Comparison of ENCODE assay signal across 18 mouse cellular contexts in the genomic region with DNA sequence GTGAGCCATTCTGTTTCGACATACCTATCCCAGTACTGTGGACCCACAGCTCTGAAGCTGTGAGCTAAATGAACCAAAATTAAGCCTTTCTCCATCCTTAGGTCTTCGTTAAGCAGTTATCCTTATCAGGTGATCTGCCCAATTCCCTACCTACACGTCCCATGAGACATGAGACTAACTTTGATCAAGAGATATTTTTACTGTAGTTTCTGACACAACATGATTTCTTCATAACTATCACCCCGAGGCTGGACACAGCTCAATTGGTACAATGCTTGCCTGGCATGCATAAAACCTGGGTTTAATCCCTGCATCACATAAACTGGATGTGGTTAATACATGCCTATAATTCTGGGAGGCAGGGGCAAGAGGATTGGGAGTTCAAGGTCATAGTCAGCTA.
"Had no signal": no experiment of that assay in that cellular context is flagged by ENCODE, and none has a peak within 500 bp of the region (broad histone marks: within the 10 kb centered on the region; RNA-seq: fewer than 3 reads in every experiment).

No protein-coding gene starts in this region.

- H3K27ac ChIP-seq: gastrocnemius, adult 2 months; heart, embryonic 10.5 days; hindbrain, embryonic 10.5 days; hindbrain, embryonic 12.5 days; hindbrain, embryonic 14.5 days; intestine, embryonic 15.5 days; layer of hippocampus, adult 2 months; left cerebral cortex, adult 2 months; limb, embryonic 10.5 days; limb, embryonic 12.5 days; liver, embryonic 13.5 days; liver, embryonic 15.5 days had no signal

- H3K4me1 ChIP-seq: heart, embryonic 10.5 days; heart, embryonic 12.5 days; hindbrain, embryonic 10.5 days; hindbrain, embryonic 12.5 days; intestine, embryonic 15.5 days; limb, embryonic 12.5 days; liver, embryonic 13.5 days; liver, embryonic 15.5 days had no signal

- H3K9ac ChIP-seq: heart, embryonic 12.5 days; hindbrain, embryonic 12.5 days; hindbrain, embryonic 14.5 days; intestine, embryonic 15.5 days; limb, embryonic 12.5 days; liver, embryonic 13.5 days; liver, embryonic 15.5 days had no signal

- DNase-seq: gastrocnemius, adult 2 months; gastrocnemius, postnatal 14 days; gastrocnemius, postnatal 36 days; heart, postnatal 10 days; heart, postnatal 4 days; kidney, postnatal 10 days; liver, embryonic 13.5 days had no signal

- H3K27me3 ChIP-seq: heart, embryonic 12.5 days; hindbrain, embryonic 12.5 days; intestine, embryonic 15.5 days; limb, embryonic 12.5 days; liver, embryonic 13.5 days; liver, embryonic 15.5 days had no signal

- H3K4me3 ChIP-seq: gastrocnemius, adult 2 months; heart, embryonic 10.5 days; heart, embryonic 12.5 days; hindbrain, embryonic 10.5 days; hindbrain, embryonic 12.5 days; intestine, embryonic 15.5 days; layer of hippocampus, adult 2 months; left cerebral cortex, adult 2 months; limb, embryonic 10.5 days; limb, embryonic 12.5 days; liver, embryonic 13.5 days; liver, embryonic 15.5 days had no signal

- H3K36me3 ChIP-seq: heart, embryonic 10.5 days; heart, embryonic 12.5 days; hindbrain, embryonic 10.5 days; hindbrain, embryonic 12.5 days; intestine, embryonic 15.5 days; limb, embryonic 10.5 days; limb, embryonic 12.5 days; liver, embryonic 13.5 days; liver, embryonic 15.5 days had no signal
